Mouse (Mus musculus): ENCODE data around the gene Cacng1. TPM values are rescaled to one million over a fixed set of nuclear protein-coding genes. Genes with fewer than 3 reads are reported as not detected.

The Cacng1 gene
- polyA plus RNA-seq, 1 experiment from 2014 or later = not detected

- no peak overlapping the region for H3K4me3 ChIP-seq
- H3K27me3 ChIP-seq = no peaks in the 10 kb centered on the region
- H3K4me2 ChIP-seq = no peak overlapping the region
- ATAC-seq (ENCODE audit: borderline replicate concordance, extremely low read depth, low FRiP score, low TSS enrichment) = no peak
- no peaks in the 10 kb centered on the region for H3K36me3 ChIP-seq
- H3K4me1 ChIP-seq = no peaks in the 10 kb centered on the region
- H3K27ac ChIP-seq = no peak overlapping the region
- no peaks in the 10 kb centered on the region for H3K9me3 ChIP-seq
- H3K9ac ChIP-seq = no peak overlapping the region
- 62% methylated on average over 5 of the region's 5 CpGs for WGBS
Measured at GRCm38 (mm10) chr11:107731498-107731897, 15.2 kb upstream of the Cacng1 start.

GRCm38 (mm10) chr11:107730940-107731339 lies 14.6 kb upstream of the Cacng1 start:
- Histone ChIP-seq H3K27ac (no peak overlapping the region), H3K36me3 (no peaks in the 10 kb centered on the region), H3K4me2 (no peak overlapping the region), H3K9me3 (no peaks in the 10 kb centered on the region), H3K4me3 (no peak overlapping the region), H3K4me1 (no peaks in the 10 kb centered on the region), H3K27me3 (no peaks in the 10 kb centered on the region), H3K9ac (no peak overlapping the region)
- 73% methylated on average over 4 of the region's 4 CpGs for WGBS
- no peak for ATAC-seq (ENCODE audit: borderline replicate concordance, extremely low read depth, low FRiP score, low TSS enrichment)

- Histone ChIP-seq H3K4me3 (no peak overlapping the region), H3K36me3 (no peaks in the 10 kb centered on the region), H3K9me3 (no peaks in the 10 kb centered on the region), H3K9ac (no peak overlapping the region), H3K27ac (no peak overlapping the region), H3K4me1 (no peaks in the 10 kb centered on the region), H3K27me3 (no peaks in the 10 kb centered on the region), H3K4me2 (no peak overlapping the region)
- WGBS = 72% methylated on average over 7 of the region's 7 CpGs
- ATAC-seq (ENCODE audit: borderline replicate concordance, extremely low read depth, low FRiP score, low TSS enrichment) = no peak
Measured at GRCm38 (mm10) chr11:107729141-107729540, 12.8 kb upstream of the Cacng1 start.

- Histone ChIP-seq H3K9me3 (no peaks in the 10 kb centered on the region), H3K27me3 (no peaks in the 10 kb centered on the region), H3K9ac (no peak overlapping the region), H3K36me3 (no peaks in the 10 kb centered on the region), H3K4me3 (no peak overlapping the region), H3K4me1 (no peaks in the 10 kb centered on the region), H3K4me2 (no peak overlapping the region), H3K27ac (no peak overlapping the region)
- ATAC-seq (ENCODE audit: borderline replicate concordance, extremely low read depth, low FRiP score, low TSS enrichment) = no peak
- 57% methylated on average over 13 of the region's 13 CpGs for WGBS
Measured at GRCm38 (mm10) chr11:107728073-107728863, 11.9 kb upstream of the Cacng1 start.

- H3K4me3 ChIP-seq = no peak overlapping the region
- H3K27me3 ChIP-seq = no peaks in the 10 kb centered on the region
- H3K9me3 ChIP-seq = no peaks in the 10 kb centered on the region
- no peaks in the 10 kb centered on the region for H3K4me1 ChIP-seq
- H3K36me3 ChIP-seq = no peaks in the 10 kb centered on the region
- no peak for ATAC-seq (ENCODE audit: borderline replicate concordance, extremely low read depth, low FRiP score, low TSS enrichment)
- no peak overlapping the region for H3K4me2 ChIP-seq
- WGBS = 80% methylated on average over 8 of the region's 8 CpGs
- no peak overlapping the region for H3K9ac ChIP-seq
- no peak overlapping the region for H3K27ac ChIP-seq
Measured at GRCm38 (mm10) chr11:107724603-107725002, 8.3 kb upstream of the Cacng1 start.

- 82% methylated on average over 7 of the region's 7 CpGs for WGBS
- no peak overlapping the region for H3K9ac ChIP-seq
- ATAC-seq (ENCODE audit: borderline replicate concordance, extremely low read depth, low FRiP score, low TSS enrichment) = no peak
- H3K27me3 ChIP-seq = no peaks in the 10 kb centered on the region
- no peak overlapping the region for H3K4me3 ChIP-seq
- H3K4me1 ChIP-seq = no peaks in the 10 kb centered on the region
- no peak overlapping the region for H3K4me2 ChIP-seq
- H3K9me3 ChIP-seq = no peaks in the 10 kb centered on the region
- H3K36me3 ChIP-seq = no peaks in the 10 kb centered on the region
- no peak overlapping the region for H3K27ac ChIP-seq
Measured at GRCm38 (mm10) chr11:107721057-107721456, 4.7 kb upstream of the Cacng1 start.

GRCm38 (mm10) chr11:107720264-107721021 lies 4.1 kb upstream of the Cacng1 start:
- H3K9ac ChIP-seq = no peak overlapping the region
- no peak for ATAC-seq (ENCODE audit: borderline replicate concordance, extremely low read depth, low FRiP score, low TSS enrichment)
- H3K27me3 ChIP-seq = no peaks in the 10 kb centered on the region
- H3K36me3 ChIP-seq = no peaks in the 10 kb centered on the region
- H3K4me2 ChIP-seq = no peak overlapping the region
- H3K4me1 ChIP-seq = no peaks in the 10 kb centered on the region
- no peak overlapping the region for H3K4me3 ChIP-seq
- 77% methylated on average over 9 of the region's 9 CpGs for WGBS
- no peaks in the 10 kb centered on the region for H3K9me3 ChIP-seq
- no peak overlapping the region for H3K27ac ChIP-seq

- WGBS = 83% methylated on average over 7 of the region's 7 CpGs
- no peak overlapping the region for H3K4me2 ChIP-seq
- ATAC-seq (ENCODE audit: borderline replicate concordance, extremely low read depth, low FRiP score, low TSS enrichment) = no peak
Measured at GRCm38 (mm10) chr11:107714368-107714767, 2.0 kb downstream of the Cacng1 start.

GRCm38 (mm10) chr11:107710379-107710778 lies 5.9 kb downstream of the Cacng1 start:
- H3K4me2 ChIP-seq = no peak overlapping the region
- no peaks in the 10 kb centered on the region for H3K36me3 ChIP-seq
- no peaks in the 10 kb centered on the region for H3K27me3 ChIP-seq
- H3K9me3 ChIP-seq = no peaks in the 10 kb centered on the region
- 46% methylated on average over 3 of the region's 3 CpGs for WGBS
- no peak overlapping the region for H3K9ac ChIP-seq
- no peak for ATAC-seq (ENCODE audit: borderline replicate concordance, extremely low read depth, low FRiP score, low TSS enrichment)
- H3K27ac ChIP-seq = no peak overlapping the region
- H3K4me3 ChIP-seq = no peak overlapping the region
- H3K4me1 ChIP-seq = no peaks in the 10 kb centered on the region

More at GRCm38 (mm10) chr11:107714368-107714767, 2.0 kb downstream of the Cacng1 start:
- no peaks in the 10 kb centered on the region for H3K27me3 ChIP-seq
- H3K27ac ChIP-seq = no peak overlapping the region
- H3K9me3 ChIP-seq = no peaks in the 10 kb centered on the region
- no peaks in the 10 kb centered on the region for H3K4me1 ChIP-seq
- H3K9ac ChIP-seq = no peak overlapping the region
- H3K4me3 ChIP-seq = no peak overlapping the region
- no peaks in the 10 kb centered on the region for H3K36me3 ChIP-seq

- H3K36me3 ChIP-seq = no peaks in the 10 kb centered on the region
- no peak overlapping the region for H3K9ac ChIP-seq
- no peak for ATAC-seq (ENCODE audit: borderline replicate concordance, extremely low read depth, low FRiP score, low TSS enrichment)
- no peaks in the 10 kb centered on the region for H3K9me3 ChIP-seq
- no peak overlapping the region for H3K4me2 ChIP-seq
- WGBS = 56% methylated on average over 20 of the region's 20 CpGs
- no peak overlapping the region for H3K27ac ChIP-seq
- no peaks in the 10 kb centered on the region for H3K27me3 ChIP-seq
- no peaks in the 10 kb centered on the region; the same call in 1 of the 2 replicates for H3K4me1 ChIP-seq
- no peak overlapping the region for H3K4me3 ChIP-seq
Measured at GRCm38 (mm10) chr11:107707897-107708610, 8.3 kb downstream of the Cacng1 start.

GRCm38 (mm10) chr11:107705476-107706074 lies 10.7 kb downstream of the Cacng1 start:
- Histone ChIP-seq H3K27ac (peak overlapping the region; percentile 64), H3K9me3 (no peaks in the 10 kb centered on the region), H3K9ac (no peak overlapping the region), H3K4me1 (no peaks in the 10 kb centered on the region; the same call in 1 of the 2 replicates), H3K36me3 (no peaks in the 10 kb centered on the region), H3K4me2 (no peak overlapping the region), H3K27me3 (no peaks in the 10 kb centered on the region), H3K4me3 (no peak overlapping the region)
- 56% methylated on average over 11 of the region's 11 CpGs for WGBS
- peak; percentile 60; the same call in 1 of the 2 replicates for ATAC-seq (ENCODE audit: borderline replicate concordance, extremely low read depth, low FRiP score, low TSS enrichment)

Measured in lung, embryonic 15.5 days (tissue).